23 mouse cellular contexts compared by ENCODE assay signal in genomic region chr5:103140935-103141334, GRCm38 (mm10).
A peak's percentile ranks its signal among the peaks of the same experiment; 100 is the strongest.
DNase-seq lines count a peak whose midpoint lies in the region; ATAC-seq and TF ChIP-seq lines count a peak whose summit lies in the region.
"Had no signal": no experiment of that assay in that cellular context is flagged by ENCODE, and none has a peak within 500 bp of the region (broad histone marks: within the 10 kb centered on the region; RNA-seq: fewer than 3 reads in every experiment).

No protein-coding gene starts in this region.

- H3K36me3 ChIP-seq in forebrain, embryonic 14.5 days (ENCODE audit: control insufficient read depth, insufficient read depth, low read length), result no peaks in the 10 kb centered on the region
- H3K36me3 ChIP-seq in forebrain, embryonic 12.5 days (replicated peaks), result no peaks in the 10 kb centered on the region
- no peaks in the 10 kb centered on the region for H3K36me3 ChIP-seq in midbrain, postnatal 0 days (ENCODE audit: insufficient read depth, low read length)
- H3K36me3 ChIP-seq in midbrain, embryonic 14.5 days (ENCODE audit: control insufficient read depth, insufficient read depth, low read length), result no peaks in the 10 kb centered on the region
- H3K36me3 ChIP-seq in hindbrain, postnatal 0 days (ENCODE audit: insufficient read depth, low read length), result no peaks in the 10 kb centered on the region
- H3K36me3 ChIP-seq: embryonic facial prominence, embryonic 15.5 days; G1E; heart, embryonic 12.5 days; neural tube, embryonic 12.5 days had no signal

- H3K9ac ChIP-seq in forebrain, embryonic 14.5 days (ENCODE audit: low read length), result no peak overlapping the region
- no peak overlapping the region for H3K9ac ChIP-seq in forebrain, embryonic 12.5 days
- H3K9ac ChIP-seq in midbrain, postnatal 0 days (replicated peaks; ENCODE audit: low read length, poor library complexity, severe bottlenecking), result no peak overlapping the region
- no peak overlapping the region for H3K9ac ChIP-seq in midbrain, embryonic 14.5 days (replicated peaks; ENCODE audit: low read length)
- no peak overlapping the region for H3K9ac ChIP-seq in hindbrain, postnatal 0 days (replicated peaks; ENCODE audit: low read length)
- H3K9ac ChIP-seq: embryonic facial prominence, embryonic 15.5 days; heart, embryonic 12.5 days; liver, embryonic 14.5 days; neural tube, embryonic 12.5 days had no signal

- peak overlapping the region; percentile 44; the same call in 1 of the 2 replicates for H3K27ac ChIP-seq in forebrain, embryonic 14.5 days (ENCODE audit: low read depth, low read length)
- no peak overlapping the region for H3K27ac ChIP-seq in forebrain, embryonic 12.5 days
- no peak overlapping the region; the same call in 1 of the 2 replicates for H3K27ac ChIP-seq in midbrain, postnatal 0 days (ENCODE audit: low read depth, low read length)
- H3K27ac ChIP-seq in midbrain, embryonic 14.5 days (replicated peaks; ENCODE audit: low read depth, low read length), result no peak overlapping the region; the same call in 1 of the 2 replicates
- H3K27ac ChIP-seq in hindbrain, postnatal 0 days, result no peak overlapping the region
- H3K27ac ChIP-seq: embryonic facial prominence, embryonic 15.5 days; gastrocnemius, adult 2 months; liver, embryonic 14.5 days; neural tube, embryonic 12.5 days had no signal

- H3K4me2 ChIP-seq in forebrain, embryonic 14.5 days (ENCODE audit: low read length), result no peak overlapping the region
- H3K4me2 ChIP-seq in forebrain, embryonic 12.5 days, result no peak overlapping the region
- H3K4me2 ChIP-seq in midbrain, postnatal 0 days (ENCODE audit: low read depth, low read length, poor library complexity, severe bottlenecking), result peak overlapping the region; percentile 12; the same call in 1 of the 2 replicates
- H3K4me2 ChIP-seq in midbrain, embryonic 14.5 days (ENCODE audit: low read length), result no peak overlapping the region
- H3K4me2 ChIP-seq in hindbrain, postnatal 0 days (ENCODE audit: low read depth, low read length), result no peak overlapping the region
- H3K4me2 ChIP-seq: embryonic facial prominence, embryonic 15.5 days; heart, embryonic 12.5 days; neural tube, embryonic 12.5 days had no signal

- no peak for ATAC-seq in forebrain, embryonic 14.5 days
- no peak for ATAC-seq in forebrain, embryonic 12.5 days (ENCODE audit: low FRiP score)
- ATAC-seq in midbrain, postnatal 0 days (ENCODE audit: low FRiP score), result no peak
- no peak for ATAC-seq in midbrain, embryonic 14.5 days (ENCODE audit: low FRiP score, low TSS enrichment)
- 0 out of 2 replicates have a peak, but pooled peaks have one; percentile 43 for ATAC-seq in hindbrain, postnatal 0 days
- ATAC-seq: CD4-positive, CD25-positive, alpha-beta regulatory T cell, adult 4 months had no signal

- WGBS in forebrain, embryonic 14.5 days, result 56% methylated on average over 5 of the region's 5 CpGs
- WGBS in forebrain, embryonic 12.5 days, result 57% methylated on average over 5 of the region's 5 CpGs
- WGBS in midbrain, postnatal 0 days, result 24% methylated on average over 5 of the region's 5 CpGs
- 51% methylated on average over 5 of the region's 5 CpGs for WGBS in midbrain, embryonic 14.5 days
- WGBS in hindbrain, postnatal 0 days, result 24% methylated on average over 5 of the region's 5 CpGs

- no peak for TF ChIP-seq CTCF in midbrain, postnatal 0 days (IDR thresholded peaks at IDR 0.05)
- no peak for TF ChIP-seq CTCF in hindbrain, postnatal 0 days (IDR thresholded peaks at IDR 0.05; ENCODE audit: low read depth)

- no peak overlapping the region for H3K4me3 ChIP-seq in forebrain, embryonic 14.5 days (ENCODE audit: low read depth, low read length)
- no peak overlapping the region for H3K4me3 ChIP-seq in forebrain, embryonic 12.5 days (replicated peaks)
- no peak overlapping the region for H3K4me3 ChIP-seq in midbrain, postnatal 0 days (ENCODE audit: low read depth, low read length)
- H3K4me3 ChIP-seq in midbrain, embryonic 14.5 days (replicated peaks; ENCODE audit: low read depth, low read length), result no peak overlapping the region
- H3K4me3 ChIP-seq in hindbrain, postnatal 0 days (ENCODE audit: low read length), result no peak overlapping the region
- H3K4me3 ChIP-seq: embryonic facial prominence, embryonic 15.5 days; gastrocnemius, adult 2 months; heart, embryonic 12.5 days; neural tube, embryonic 12.5 days had no signal

- peak; percentile 22 for DNase-seq in forebrain, embryonic 14.5 days (ENCODE audit: low spot score)
- DNase-seq in layer of hippocampus, adult 11-12 months (ENCODE audit: low spot score), result peak; percentile 3
- no peak for DNase-seq in layer of hippocampus, adult 18-20 months (ENCODE audit: low spot score in 2 of 2)
- DNase-seq in midbrain, postnatal 0 days (ENCODE audit: low spot score), result peak; percentile 23
- no peak for DNase-seq in midbrain, embryonic 14.5 days
- peak; percentile 34 for DNase-seq in hindbrain, postnatal 0 days (ENCODE audit: low spot score)
- no peak for DNase-seq in gastrocnemius, postnatal 4 days (ENCODE audit: low spot score in 2 of 2)
- DNase-seq: adrenal gland, postnatal 14 days; cerebellum, adult 11-12 months; cerebellum, postnatal 25 days; gastrocnemius, adult 2 months; kidney, adult 9 months; kidney, postnatal 25 days; lung, postnatal 10 days; right cerebral cortex, adult 18-20 months; thymus, postnatal 36 days had no signal

- H3K27me3 ChIP-seq in forebrain, embryonic 14.5 days (replicated peaks; ENCODE audit: control insufficient read depth, insufficient read depth, low read length), result no peaks in the 10 kb centered on the region
- H3K27me3 ChIP-seq in forebrain, embryonic 12.5 days, result no peaks in the 10 kb centered on the region
- no peaks in the 10 kb centered on the region for H3K27me3 ChIP-seq in midbrain, postnatal 0 days (ENCODE audit: insufficient read depth, low read length)
- H3K27me3 ChIP-seq in midbrain, embryonic 14.5 days (ENCODE audit: control insufficient read depth, insufficient read depth, low read length), result no peaks in the 10 kb centered on the region
- no peaks in the 10 kb centered on the region for H3K27me3 ChIP-seq in hindbrain, postnatal 0 days (ENCODE audit: insufficient read depth, low read length)
- H3K27me3 ChIP-seq: embryonic facial prominence, embryonic 15.5 days; heart, embryonic 12.5 days; neural tube, embryonic 12.5 days had no signal

- H3K9me3 ChIP-seq in forebrain, embryonic 14.5 days (replicated peaks; ENCODE audit: control insufficient read depth, low read length), result no peaks in the 10 kb centered on the region
- no peaks in the 10 kb centered on the region for H3K9me3 ChIP-seq in forebrain, embryonic 12.5 days
- H3K9me3 ChIP-seq in midbrain, postnatal 0 days (ENCODE audit: low read length), result no peaks in the 10 kb centered on the region
- no peaks in the 10 kb centered on the region for H3K9me3 ChIP-seq in midbrain, embryonic 14.5 days (ENCODE audit: control insufficient read depth, low read length)
- H3K9me3 ChIP-seq in hindbrain, postnatal 0 days (ENCODE audit: low read length), result no peaks in the 10 kb centered on the region
- H3K9me3 ChIP-seq: embryonic facial prominence, embryonic 15.5 days; heart, embryonic 12.5 days; neural tube, embryonic 12.5 days had no signal

- no peaks in the 10 kb centered on the region for H3K4me1 ChIP-seq in forebrain, embryonic 14.5 days (ENCODE audit: control insufficient read depth, insufficient read depth, low read length)
- H3K4me1 ChIP-seq in forebrain, embryonic 12.5 days, result peaks cover 4% of the 10 kb centered on the region; the same call in 1 of the 2 replicates
- no peaks in the 10 kb centered on the region for H3K4me1 ChIP-seq in midbrain, postnatal 0 days (ENCODE audit: insufficient read depth, low read length)
- H3K4me1 ChIP-seq in midbrain, embryonic 14.5 days (ENCODE audit: control insufficient read depth, insufficient read depth, low read length), result no peaks in the 10 kb centered on the region
- H3K4me1 ChIP-seq in hindbrain, postnatal 0 days (ENCODE audit: insufficient read depth, low read length), result no peaks in the 10 kb centered on the region
- H3K4me1 ChIP-seq: embryonic facial prominence, embryonic 15.5 days had no signal

Comparison
In these comparisons a context has a peak if more than half of its experiments do, and no peak if none do; other contexts are left out.
1. DNase-seq: peak in forebrain, embryonic 14.5 days (single experiment), layer of hippocampus, adult 11-12 months (single experiment), midbrain, postnatal 0 days (single experiment) and hindbrain, postnatal 0 days (single experiment); none in layer of hippocampus, adult 18-20 months (0 of 2), midbrain, embryonic 14.5 days (single experiment) and gastrocnemius, postnatal 4 days (0 of 2).